Mouse (Mus musculus): ENCODE data around the gene 4930564D02Rik.

- TF ChIP-seq CTCF (IDR thresholded peaks at IDR 0.05; ENCODE audit: control insufficient read depth, insufficient read depth, low read length) (no peak), POLR2A (IDR thresholded peaks at IDR 0.05; ENCODE audit: borderline replicate concordance, control insufficient read depth, low read depth, low read length) (no peak)
These were observed 24.3 kb downstream of the 4930564D02Rik start for GRCm38 (mm10) chr3:105090981-105091380.

All from bone marrow, adult 2 months (tissue).